Mouse (Mus musculus) kidney, adult 2 months (tissue): ENCODE measurements around the gene Hebp1.

ENCODE experiments used
- CTCF ChIP-seq: fragments of 200-500 bp; conservative IDR thresholded peaks from 2 replicates; pipeline ENCODE4 v1.5.1; 2011; ENCODE audit warnings: low read depth, mild to moderate bottlenecking, control low read depth, low read length, moderate library complexity, mixed read lengths; ENCODE audit not compliant: insufficient read depth, insufficient read length
- POLR2A ChIP-seq: fragments of 200-500 bp; IDR thresholded peaks from one replicate; pipeline ENCODE4 v1.6.1; 2011; ENCODE audit warnings: low read depth, low read length, control low read depth

DNA sequence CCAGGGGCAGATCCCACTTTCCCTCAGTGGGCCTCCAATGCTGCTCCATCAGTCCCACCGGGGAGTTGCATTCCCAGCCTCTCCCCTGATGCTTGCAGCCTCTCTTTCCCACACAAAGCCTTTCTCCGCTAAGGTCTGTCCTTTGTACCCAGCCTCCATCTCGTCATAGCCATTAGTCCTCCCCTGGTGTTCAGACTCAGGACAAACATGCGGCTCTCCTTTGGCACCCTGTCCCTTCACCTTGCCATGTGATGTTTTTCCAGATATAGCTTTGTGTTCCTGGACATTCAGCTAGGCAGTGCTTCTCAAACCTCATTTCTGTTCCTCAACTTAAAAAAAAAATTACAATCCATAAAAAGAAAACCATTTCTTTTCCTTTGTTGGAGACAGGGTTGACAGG is 39.3 kb downstream of the Hebp1 start:
- TF ChIP-seq CTCF (no peak), POLR2A (no peak)
